ENCODE assay signal across 7 mouse cellular contexts in genomic region chr14:33033424-33033823, GRCm38 (mm10). TPM values are rescaled to one million over a fixed set of nuclear protein-coding genes. Genes with fewer than 3 reads are reported as not detected.
DNase-seq lines count a peak whose midpoint lies in the region; ATAC-seq and TF ChIP-seq lines count a peak whose summit lies in the region.

No protein-coding gene starts in this region.

- no peak for TF ChIP-seq POLR2A in MEL (IDR thresholded peaks at IDR 0.05; ENCODE audit: control insufficient read depth in 1 of 2, insufficient read depth in 1 of 2, low read depth in 1 of 2, low read length in 2 of 2, poor library complexity in 1 of 2)
- TF ChIP-seq POLR2A in embryonic fibroblast, embryonic 13.5 days (IDR thresholded peaks at IDR 0.05; ENCODE audit: low read depth, low read length): no peak

- no peak overlapping the region for H3K4me2 ChIP-seq in hindbrain, embryonic 14.5 days (replicated peaks)
- no peak overlapping the region for H3K4me2 ChIP-seq in hindbrain, embryonic 13.5 days

- WGBS in hindbrain, embryonic 14.5 days: 44% methylated on average over 6 of the region's 6 CpGs
- 39% methylated on average over 6 of the region's 6 CpGs for WGBS in hindbrain, embryonic 13.5 days

- H3K79me2 ChIP-seq in MEL (ENCODE audit: control insufficient read depth, insufficient read depth, low read length, poor library complexity): no peaks in the 10 kb centered on the region

- peaks cover 8% of the 10 kb centered on the region; the same call in 1 of the 2 replicates for H3K4me1 ChIP-seq in hindbrain, embryonic 14.5 days (replicated peaks; ENCODE audit: control insufficient read depth, insufficient read depth, low read length)
- peaks cover 10% of the 10 kb centered on the region; the same call in 1 of the 2 replicates for H3K4me1 ChIP-seq in hindbrain, embryonic 13.5 days (replicated peaks)
- H3K4me1 ChIP-seq in E14TG2a.4 (replicated peaks; ENCODE audit: low read depth, low read length): no peaks in the 10 kb centered on the region
- H3K4me1 ChIP-seq in MEL (ENCODE audit: control insufficient read depth in 1 of 2, insufficient read depth in 2 of 2, low read length in 2 of 2): no peaks in the 10 kb centered on the region
- no peaks in the 10 kb centered on the region for H3K4me1 ChIP-seq in embryonic fibroblast, embryonic 13.5 days (ENCODE audit: control insufficient read depth, insufficient read depth, low read length)

- H3K9ac ChIP-seq in hindbrain, embryonic 14.5 days: no peak overlapping the region
- H3K9ac ChIP-seq in hindbrain, embryonic 13.5 days: no peak overlapping the region
- H3K9ac ChIP-seq in MEL (ENCODE audit: control insufficient read depth, low read depth, low read length, poor library complexity, severe bottlenecking): no peak overlapping the region

- no peaks in the 10 kb centered on the region for H3K27me3 ChIP-seq in hindbrain, embryonic 14.5 days (ENCODE audit: control insufficient read depth, insufficient read depth, low read length)
- no peaks in the 10 kb centered on the region for H3K27me3 ChIP-seq in hindbrain, embryonic 13.5 days
- H3K27me3 ChIP-seq in E14TG2a.4 (ENCODE audit: insufficient read depth, low read length): no peaks in the 10 kb centered on the region
- no peaks in the 10 kb centered on the region for H3K27me3 ChIP-seq in MEL (ENCODE audit: control insufficient read depth in 1 of 2, insufficient read depth in 2 of 2, low read length in 2 of 2)

- TF ChIP-seq EP300 in MEL (IDR thresholded peaks at IDR 0.05; ENCODE audit: low read depth in 1 of 2, low read length in 2 of 2): no peak

- no peaks in the 10 kb centered on the region for H3K36me3 ChIP-seq in hindbrain, embryonic 14.5 days (replicated peaks; ENCODE audit: control insufficient read depth, insufficient read depth)
- no peaks in the 10 kb centered on the region for H3K36me3 ChIP-seq in hindbrain, embryonic 13.5 days
- H3K36me3 ChIP-seq in E14TG2a.4 (ENCODE audit: insufficient read depth, low read length) (no peaks in the 10 kb centered on the region), MEL (ENCODE audit: control insufficient read depth in 1 of 2, insufficient read depth in 2 of 2, low read length in 2 of 2) (no peaks in the 10 kb centered on the region)

- peak; percentile 31; the same call in 1 of the 2 replicates for TF ChIP-seq CTCF in E14TG2a.4 (conservative IDR thresholded peaks at IDR 0.05; ENCODE audit: low read length)
- peak in 2 of 3 experiments; percentile 18 to 47; a peak in 4 of 6 replicates for TF ChIP-seq CTCF in MEL (IDR thresholded peaks at IDR 0.05 in 2 of 3, conservative IDR thresholded peaks at IDR 0.05 in 1 of 3; ENCODE audit: control insufficient read depth in 1 of 3, insufficient read depth in 1 of 3, low read depth in 2 of 3, low read length in 3 of 3, poor library complexity in 1 of 3, severe bottlenecking in 1 of 3)
- TF ChIP-seq CTCF in embryonic fibroblast, embryonic 13.5 days (IDR thresholded peaks at IDR 0.05; ENCODE audit: borderline replicate concordance, insufficient read depth, low read length): peak; percentile 58; the same call in 1 of the 2 replicates

- no peak overlapping the region for H3K4me3 ChIP-seq in hindbrain, embryonic 14.5 days (replicated peaks; ENCODE audit: low read length)
- H3K4me3 ChIP-seq in hindbrain, embryonic 13.5 days: no peak overlapping the region
- H3K4me3 ChIP-seq in E14TG2a.4 (replicated peaks; ENCODE audit: low read length): no peak overlapping the region
- no peak overlapping the region for H3K4me3 ChIP-seq in MEL (ENCODE audit: control insufficient read depth in 1 of 2, insufficient read depth in 1 of 2, low read depth in 2 of 2, low read length in 2 of 2)
- H3K4me3 ChIP-seq in embryonic fibroblast, embryonic 13.5 days (ENCODE audit: insufficient read depth, low read length): no peak overlapping the region

- TF ChIP-seq RAD21 in MEL (IDR thresholded peaks at IDR 0.05; ENCODE audit: low read depth, low read length): no peak; the same call in 1 of the 2 replicates

- H3K9me3 ChIP-seq in hindbrain, embryonic 14.5 days (ENCODE audit: control insufficient read depth, low read length): no peaks in the 10 kb centered on the region
- H3K9me3 ChIP-seq in hindbrain, embryonic 13.5 days: no peaks in the 10 kb centered on the region; the same call in 1 of the 2 replicates
- H3K9me3 ChIP-seq in E14TG2a.4 (ENCODE audit: low read length) (no peaks in the 10 kb centered on the region), MEL (replicated peaks; ENCODE audit: insufficient read depth, low read length) (no peaks in the 10 kb centered on the region)

- peak; percentile 54 for DNase-seq in hindbrain, embryonic 14.5 days (ENCODE audit: low spot score)
- peak; percentile 8 for DNase-seq in MEL (ENCODE audit: low read depth, low spot score)
- peak; percentile 39 for DNase-seq in neural tube, embryonic 10.5 days (ENCODE audit: extremely low spot score, low spot score)

- H3K27ac ChIP-seq in hindbrain, embryonic 14.5 days: no peak overlapping the region
- H3K27ac ChIP-seq in hindbrain, embryonic 13.5 days: no peak overlapping the region
- no peak overlapping the region for H3K27ac ChIP-seq in MEL (ENCODE audit: control insufficient read depth, low read depth, low read length)
- no peak overlapping the region for H3K27ac ChIP-seq in embryonic fibroblast, embryonic 13.5 days (ENCODE audit: insufficient read depth, low read length)

- no peak for ATAC-seq in hindbrain, embryonic 14.5 days (ENCODE audit: low FRiP score)
- ATAC-seq in hindbrain, embryonic 13.5 days (ENCODE audit: low FRiP score): no peak
- ATAC-seq in activated CD4-positive, CD25-positive, alpha-beta regulatory T cell, adult 4 months: no peak

TF ChIP-seq in MEL, 35 proteins besides CTCF, POLR2A, EP300 and RAD21:
- TF ChIP-seq CHD1 (IDR thresholded peaks at IDR 0.05; ENCODE audit: low read depth, low read length) (no peak), MEF2A (IDR thresholded peaks at IDR 0.05; ENCODE audit: extremely low read depth, insufficient replicate concordance, low read depth, low read length, poor library complexity, severe bottlenecking) (no peak), ZC3H11A (IDR thresholded peaks at IDR 0.05; ENCODE audit: low read depth, low read length) (no peak), MYB (IDR thresholded peaks at IDR 0.05; ENCODE audit: low read depth, low read length) (no peak), NELFE (IDR thresholded peaks at IDR 0.05; ENCODE audit: low read depth, low read length) (no peak), UBTF (IDR thresholded peaks at IDR 0.05; ENCODE audit: borderline replicate concordance, insufficient read depth, low read depth, low read length) (no peak), ZMIZ1 (IDR thresholded peaks at IDR 0.05; ENCODE audit: low read depth, low read length) (no peak), MAX (IDR thresholded peaks at IDR 0.05; ENCODE audit: low read length) (no peak), NRF1 (IDR thresholded peaks at IDR 0.05; ENCODE audit: insufficient read depth, low read depth, low read length, poor library complexity, severe bottlenecking) (no peak), MAFK (IDR thresholded peaks at IDR 0.05; ENCODE audit: borderline replicate concordance, low read depth, low read length) (no peak), MXI1 (IDR thresholded peaks at IDR 0.05; ENCODE audit: low read depth, low read length) (no peak), ELF1 (IDR thresholded peaks at IDR 0.05; ENCODE audit: low read depth, low read length) (no peak), RCOR1 (IDR thresholded peaks at IDR 0.05; ENCODE audit: low read depth, low read length) (no peak), GABPA (IDR thresholded peaks at IDR 0.05; ENCODE audit: low read depth, low read length) (no peak), E2F4 (IDR thresholded peaks at IDR 0.05; ENCODE audit: borderline replicate concordance, low read depth, low read length) (no peak), TAL1 (IDR thresholded peaks at IDR 0.05; ENCODE audit: low read length) (no peak), USF2 (IDR thresholded peaks at IDR 0.05; ENCODE audit: borderline replicate concordance in 1 of 2, insufficient read depth in 1 of 2, low read depth in 1 of 2, low read length in 2 of 2) (no peak), POLR2AphosphoS2 (IDR thresholded peaks at IDR 0.05; ENCODE audit: low read length) (no peak)
TF ChIP-seq in MEL: peak in this region for 0.

RNA-seq across cellular contexts. Expression of gene Lrrc18, which starts 42.2 kb away (rescaled TPM):
- polyA plus RNA-seq in hindbrain, embryonic 14.5 days (2014; fragmentation: Nextera tagmentation; extraction: Ambion mirVana): 0.22 and 0.48 TPM in 2 replicates
- 0.09 and 0.52 TPM in 2 replicates for polyA plus RNA-seq in hindbrain, embryonic 13.5 days (2015; fragmentation: Nextera tagmentation; extraction: Ambion mirVana)
- not detected in 2 replicates for total RNA-seq in MEL (2012; rRNA removed)
- under 1 TPM in 1 of 2 experiments, not detected in 1; 0.03 TPM for polyA plus RNA-seq in MEL (2012; ENCODE audit: insufficient read depth in 1 of 2, insufficient read length in 2 of 2, low read depth in 1 of 2, low replicate concordance in 2 of 2, missing spikeins in 1 of 2)
- not detected in 2 replicates for polyA plus RNA-seq in embryonic fibroblast, embryonic 13.5 days (2011; ENCODE audit: insufficient read length, low read depth, missing spikeins)
- under 1 TPM in 1 of 2 experiments, not detected in 1; 0.18 TPM for polyA plus RNA-seq in activated CD4-positive, CD25-positive, alpha-beta regulatory T cell, adult 4 months (2017; shearing (Covaris generic))
